Mouse (Mus musculus) heart, adult 2 months (tissue): ENCODE measurements around the gene Ldb3.

Experiments
- CTCF ChIP-seq: fragments of 200-600 bp; IDR thresholded peaks from 2 replicates; pipeline ENCODE4 v1.8.1; 2022; ENCODE audit warnings: antibody characterized with exemption, mild to moderate bottlenecking, moderate library complexity
- EP300 ChIP-seq: fragments of 200-500 bp; IDR thresholded peaks from 2 replicates; pipeline ENCODE4 v1.6.1; 2011; ENCODE audit warnings: low read depth, low read length, control low read depth; ENCODE audit not compliant: insufficient read depth
- POLR2A ChIP-seq: fragments of 200-500 bp; IDR thresholded peaks from 2 replicates; pipeline ENCODE4 v1.6.1; 2011; ENCODE audit warnings: mild to moderate bottlenecking, low read depth, low read length, control low read depth; ENCODE audit not compliant: insufficient read depth

GRCm38 (mm10) chr14:34535883-34536282 lies 52.6 kb downstream of the Ldb3 start:
- TF ChIP-seq EP300 (no peak), POLR2A (no peak), CTCF (no peak)
